ENCODE assay signal across 11 mouse cellular contexts in the genomic region with DNA sequence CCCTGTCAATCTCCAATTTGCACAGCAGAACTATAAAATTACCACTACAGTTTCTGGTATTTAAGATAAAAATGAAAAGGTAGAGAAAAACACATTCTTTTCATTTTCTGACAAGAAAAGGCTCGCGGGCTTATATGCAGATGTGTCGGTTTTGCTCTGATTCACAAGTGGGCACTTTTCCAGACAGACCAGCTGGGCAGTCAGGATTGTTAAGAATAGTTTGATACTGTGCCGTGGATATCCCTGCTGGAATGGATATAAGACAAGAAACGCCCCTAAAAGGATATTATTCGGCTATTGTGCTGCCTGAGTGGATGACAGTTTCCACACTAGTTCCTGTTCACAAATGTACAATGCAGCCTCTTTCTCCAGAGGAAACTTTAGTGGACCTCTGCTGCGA.
DNase-seq lines count a peak whose midpoint lies in the region; ATAC-seq lines count a peak whose summit lies in the region.
"Had no signal": no experiment of that assay in that cellular context is flagged by ENCODE, and none has a peak within 500 bp of the region (broad histone marks: within the 10 kb centered on the region; RNA-seq: fewer than 3 reads in every experiment).

No protein-coding gene starts in this region.

- no peak overlapping the region for H3K9ac ChIP-seq in forebrain, embryonic 14.5 days (ENCODE audit: low read length)
- no peak overlapping the region for H3K9ac ChIP-seq in forebrain, embryonic 11.5 days (ENCODE audit: low read length)
- no peak overlapping the region for H3K9ac ChIP-seq in kidney, embryonic 15.5 days

- no peak overlapping the region for H3K4me2 ChIP-seq in forebrain, embryonic 14.5 days (ENCODE audit: low read length)
- H3K4me2 ChIP-seq in forebrain, embryonic 11.5 days (ENCODE audit: low read depth, low read length, severe bottlenecking), result no peak overlapping the region
- no peak overlapping the region for H3K4me2 ChIP-seq in kidney, embryonic 15.5 days

- no peak overlapping the region for H3K27ac ChIP-seq in forebrain, embryonic 14.5 days (ENCODE audit: low read depth, low read length)
- H3K27ac ChIP-seq in forebrain, embryonic 11.5 days (ENCODE audit: low read depth, low read length), result no peak overlapping the region
- H3K27ac ChIP-seq in kidney, embryonic 15.5 days, result no peak overlapping the region

- DNase-seq in forebrain, embryonic 14.5 days (ENCODE audit: low spot score), result peak; percentile 52
- DNase-seq in forebrain, embryonic 11.5 days (ENCODE audit: low spot score), result no peak
- peak; percentile 50 for DNase-seq in kidney, postnatal 10 days
- DNase-seq in urinary bladder, postnatal 25 days (ENCODE audit: low spot score), result peak; percentile 24
- DNase-seq in urinary bladder, adult 18-20 months (ENCODE audit: low spot score in 2 of 2), result no peak
- no peak for DNase-seq in spleen, postnatal 36 days (ENCODE audit: low spot score in 2 of 2)
- DNase-seq: thymus, adult 18-20 months had no signal

- H3K4me3 ChIP-seq in forebrain, embryonic 14.5 days (ENCODE audit: low read depth, low read length), result no peak overlapping the region
- no peak overlapping the region for H3K4me3 ChIP-seq in forebrain, embryonic 11.5 days (ENCODE audit: low read depth, low read length)
- H3K4me3 ChIP-seq in kidney, embryonic 15.5 days (replicated peaks), result no peak overlapping the region

- H3K4me1 ChIP-seq in forebrain, embryonic 14.5 days (ENCODE audit: control insufficient read depth, insufficient read depth, low read length), result peaks cover 8% of the 10 kb centered on the region; the same call in 1 of the 2 replicates
- no peaks in the 10 kb centered on the region for H3K4me1 ChIP-seq in forebrain, embryonic 11.5 days (replicated peaks; ENCODE audit: control insufficient read depth, insufficient read depth, low read length)
- H3K4me1 ChIP-seq in kidney, embryonic 15.5 days, result 0 out of 2 replicates have a peak, but pooled peaks cover 6% of the 10 kb centered on the region

- H3K27me3 ChIP-seq in forebrain, embryonic 14.5 days (replicated peaks; ENCODE audit: control insufficient read depth, insufficient read depth, low read length), result no peaks in the 10 kb centered on the region
- H3K27me3 ChIP-seq in forebrain, embryonic 11.5 days (ENCODE audit: control insufficient read depth, insufficient read depth, low read length), result no peaks in the 10 kb centered on the region
- no peaks in the 10 kb centered on the region for H3K27me3 ChIP-seq in kidney, embryonic 15.5 days

- peak; percentile 58 for ATAC-seq in forebrain, embryonic 14.5 days
- no peak for ATAC-seq in forebrain, embryonic 11.5 days (replicated peaks; ENCODE audit: low FRiP score)
- ATAC-seq in kidney, embryonic 15.5 days (replicated peaks; ENCODE audit: low FRiP score), result no peak
- no peak for ATAC-seq in erythroid progenitor cell, adult 5-6 weeks (replicated peaks; ENCODE audit: low FRiP score, poor library complexity, severe bottlenecking)
- ATAC-seq: CD4-positive, CD25-positive, alpha-beta regulatory T cell, adult 4 months; inflammation-experienced regulatory T-cells, adult 6 months had no signal

- H3K36me3 ChIP-seq in forebrain, embryonic 14.5 days (ENCODE audit: control insufficient read depth, insufficient read depth, low read length), result no peaks in the 10 kb centered on the region
- no peaks in the 10 kb centered on the region for H3K36me3 ChIP-seq in forebrain, embryonic 11.5 days (ENCODE audit: control insufficient read depth, insufficient read depth, low read length)
- no peaks in the 10 kb centered on the region for H3K36me3 ChIP-seq in kidney, embryonic 15.5 days

- 46% methylated on average over 7 of the region's 7 CpGs for WGBS in forebrain, embryonic 14.5 days
- WGBS in forebrain, embryonic 11.5 days, result 74% methylated on average over 7 of the region's 7 CpGs
- 57% methylated on average over 7 of the region's 7 CpGs for WGBS in kidney, embryonic 15.5 days

- H3K9me3 ChIP-seq in forebrain, embryonic 14.5 days (replicated peaks; ENCODE audit: control insufficient read depth, low read length), result no peaks in the 10 kb centered on the region
- H3K9me3 ChIP-seq in forebrain, embryonic 11.5 days (ENCODE audit: control insufficient read depth, low read length), result no peaks in the 10 kb centered on the region
- H3K9me3 ChIP-seq in kidney, embryonic 15.5 days (replicated peaks), result no peaks in the 10 kb centered on the region

Comparison
In these comparisons a context has a peak if more than half of its experiments do, and no peak if none do; other contexts are left out.
1. DNase-seq: peak in forebrain, embryonic 14.5 days (single experiment), kidney, postnatal 10 days (single experiment) and urinary bladder, postnatal 25 days (single experiment); none in forebrain, embryonic 11.5 days (single experiment), urinary bladder, adult 18-20 months (0 of 2) and spleen, postnatal 36 days (0 of 2).